Mouse (Mus musculus) E14TG2a.4 (cell line): ENCODE measurements around the gene Inpp5d.

Experiments used
- CTCF ChIP-seq: conservative IDR thresholded peaks from 2 replicates; pipeline ENCODE4 v1.5.1; 2014; ENCODE audit warnings: low read length
- NANOG ChIP-seq: IDR thresholded peaks from 2 replicates; pipeline ENCODE4 v1.6.1; 2014; ENCODE audit warnings: borderline replicate concordance, low read length, mixed read lengths

GRCm38 (mm10) chr1:87643016-87643415 lies 22.9 kb downstream of the Inpp5d start:
- TF ChIP-seq CTCF = no peak
- TF ChIP-seq NANOG = no peak
